Mouse (Mus musculus) MEL (cell line): ENCODE results near the gene Lpar5.

Source experiments
- CHD1 ChIP-seq: IDR thresholded peaks from 2 replicates; pipeline ENCODE4 v1.6.1; 2012; ENCODE audit warnings: low read depth, mild to moderate bottlenecking, inconsistent platforms, low read length, improper control_type of control experiment
- CHD2 ChIP-seq: IDR thresholded peaks from 2 replicates; pipeline ENCODE4 v1.6.1; 2011; ENCODE audit warnings: low read length, improper control_type of control experiment
- CTCF ChIP-seq, 3 experiments: IDR thresholded peaks in 2 of 3; conservative IDR thresholded peaks in 1 of 3; 2 replicates each; pipeline ENCODE4 v1.5.1; 2011 to 2012; ENCODE audit warnings: low read length in 3 of 3, low read depth in 2 of 3, mild to moderate bottlenecking in 2 of 3, improper control_type of control experiment in 1 of 3, inconsistent platforms in 1 of 3, mixed read lengths in 1 of 3, moderate library complexity in 1 of 3; ENCODE audit not compliant: control insufficient read depth in 1 of 3, insufficient read depth in 1 of 3, poor library complexity in 1 of 3, severe bottlenecking in 1 of 3
- EP300 ChIP-seq, 2 experiments: IDR thresholded peaks; 2 replicates each; pipeline ENCODE4 v1.6.1; 2011; ENCODE audit warnings: improper control_type of control experiment in 2 of 2, low read length in 2 of 2, low read depth in 1 of 2, mild to moderate bottlenecking in 1 of 2
- HCFC1 ChIP-seq: IDR thresholded peaks from 2 replicates; pipeline ENCODE4 v1.6.1; 2012; ENCODE audit warnings: low read depth, mild to moderate bottlenecking, inconsistent platforms, low read length, improper control_type of control experiment, moderate library complexity
- MAX ChIP-seq: IDR thresholded peaks from 2 replicates; pipeline ENCODE4 v1.6.1; 2011; ENCODE audit warnings: low read length, improper control_type of control experiment
- MXI1 ChIP-seq: IDR thresholded peaks from 2 replicates; pipeline ENCODE4 v1.6.1; 2011; ENCODE audit warnings: mild to moderate bottlenecking, low read depth, low read length, improper control_type of control experiment
- POLR2AphosphoS2 ChIP-seq: IDR thresholded peaks from 2 replicates; pipeline ENCODE4 v1.6.1; 2011; ENCODE audit warnings: low read length, improper control_type of control experiment
- TAL1 ChIP-seq: IDR thresholded peaks from 2 replicates; pipeline ENCODE4 v1.6.1; 2012; ENCODE audit warnings: mild to moderate bottlenecking, inconsistent platforms, low read length, moderate library complexity, mixed read lengths
- TCF12 ChIP-seq: IDR thresholded peaks from 2 replicates; pipeline ENCODE4 v1.6.1; 2014; ENCODE audit warnings: low read depth, mild to moderate bottlenecking, inconsistent platforms, low read length, improper control_type of control experiment, moderate library complexity
- ZMIZ1 ChIP-seq: IDR thresholded peaks from 2 replicates; pipeline ENCODE4 v1.6.1; 2012; ENCODE audit warnings: low read depth, mild to moderate bottlenecking, inconsistent platforms, low read length, improper control_type of control experiment, moderate library complexity

DNA sequence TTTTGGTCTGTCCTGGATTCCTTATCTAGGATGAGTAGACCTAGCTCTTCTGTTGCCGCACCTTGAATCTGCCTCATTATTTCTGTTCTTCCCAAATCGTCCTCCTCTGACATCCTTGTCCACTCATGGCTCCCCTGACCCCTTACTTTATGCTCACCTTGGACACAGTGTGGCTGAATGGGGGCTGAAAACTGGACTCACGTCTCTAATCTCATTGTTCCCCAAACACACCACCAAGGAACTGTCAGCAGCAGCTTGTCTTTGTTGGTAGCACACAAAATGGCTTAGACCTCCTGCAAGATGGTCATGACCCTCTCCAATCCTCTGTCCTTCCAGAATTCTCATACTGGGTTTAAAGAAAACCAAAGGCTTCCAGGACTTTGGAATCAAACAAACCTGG is 20.2 kb downstream of the Lpar5 start:
- TF ChIP-seq CTCF (IDR thresholded peaks at IDR 0.05 in 2 of 3, conservative IDR thresholded peaks at IDR 0.05 in 1 of 3; ENCODE audit: control insufficient read depth in 1 of 3, insufficient read depth in 1 of 3, low read depth in 2 of 3, low read length in 3 of 3, poor library complexity in 1 of 3, severe bottlenecking in 1 of 3) (no peak), POLR2AphosphoS2 (no peak), EP300 (IDR thresholded peaks at IDR 0.05; ENCODE audit: low read depth in 1 of 2, low read length in 2 of 2) (no peak), MAX (no peak), TCF12 (no peak), MXI1 (no peak), HCFC1 (no peak), CHD2 (no peak), ZMIZ1 (no peak), TAL1 (no peak), CHD1 (no peak)
